Mouse (Mus musculus) thymus, adult 2 months (tissue): ENCODE results near the gene Epsti1.

ENCODE experiments used
- CTCF ChIP-seq: fragments of 200-500 bp; IDR thresholded peaks from 2 replicates; pipeline ENCODE4 v1.5.1; 2012; ENCODE audit warnings: mild to moderate bottlenecking, control low read depth, low read length, moderate library complexity, borderline replicate concordance; ENCODE audit not compliant: control insufficient read depth, poor library complexity, insufficient read depth; ENCODE audit errors: extremely low read depth
- POLR2A ChIP-seq: fragments of 200-500 bp; IDR thresholded peaks from 2 replicates; pipeline ENCODE4 v1.6.1; 2012; ENCODE audit warnings: mild to moderate bottlenecking, low read length, control low read depth, moderate library complexity; ENCODE audit not compliant: control insufficient read depth, poor library complexity, insufficient read depth; ENCODE audit errors: extremely low read depth

GRCm38 (mm10) chr14:77932150-77933047 is 28.4 kb downstream of the Epsti1 start:
- TF ChIP-seq POLR2A (no peak), CTCF (no peak)
